In genomic region chr1:136050312-136051012, GRCm38 (mm10) we compare ENCODE assay signal across 9 mouse cellular contexts. TPM values are rescaled to one million over a fixed set of nuclear protein-coding genes. Genes with fewer than 3 reads are reported as not detected.
DNase-seq lines count a peak whose midpoint lies in the region; ATAC-seq and TF ChIP-seq lines count a peak whose summit lies in the region.
"Had no signal": no experiment of that assay in that cellular context is flagged by ENCODE, and none has a peak within 500 bp of the region (broad histone marks: within the 10 kb centered on the region; RNA-seq: fewer than 3 reads in every experiment).

Gene Ascl5, plus strand, starts transcription at chr1:136050804.

- WGBS in embryonic facial prominence, embryonic 13.5 days, result 19% methylated on average over 29 of the region's 29 CpGs
- 22% methylated on average over 29 of the region's 29 CpGs for WGBS in limb, embryonic 10.5 days
- 23% methylated on average over 29 of the region's 29 CpGs for WGBS in neural tube, embryonic 12.5 days

- peak within 1 kb of the TSS; percentile 64 for H3K27ac ChIP-seq in left cerebral cortex, adult 2 months
- no peak within 1 kb of the TSS for H3K27ac ChIP-seq in embryonic facial prominence, embryonic 13.5 days
- no peak within 1 kb of the TSS for H3K27ac ChIP-seq in limb, embryonic 10.5 days
- H3K27ac ChIP-seq in neural tube, embryonic 12.5 days, result no peak within 1 kb of the TSS

- no peak for ATAC-seq in embryonic facial prominence, embryonic 13.5 days (ENCODE audit: insufficient number of reproducible peaks, insufficient read depth, low FRiP score, low TSS enrichment, low read depth)
- ATAC-seq in neural tube, embryonic 12.5 days (ENCODE audit: low FRiP score, low read depth), result no peak
- ATAC-seq in megakaryocyte-erythroid progenitor cell, adult 5-6 weeks (replicated peaks; ENCODE audit: low FRiP score, low TSS enrichment, poor library complexity, severe bottlenecking), result no peak

- peaks cover 62% of the 10 kb centered on the region for H3K27me3 ChIP-seq in embryonic facial prominence, embryonic 13.5 days
- peaks cover 72% of the 10 kb centered on the region for H3K27me3 ChIP-seq in limb, embryonic 10.5 days (ENCODE audit: low read depth, poor library complexity, severe bottlenecking)
- peaks cover 46% of the 10 kb centered on the region for H3K27me3 ChIP-seq in neural tube, embryonic 12.5 days (replicated peaks)

- no peak for TF ChIP-seq CTCF in left cerebral cortex, adult 2 months (IDR thresholded peaks at IDR 0.05)

- DNase-seq in left cerebral cortex, adult 2 months (ENCODE audit: extremely low spot score in 1 of 2, low spot score in 2 of 2), result no peak
- DNase-seq in left cerebral cortex, postnatal 36 days (ENCODE audit: low spot score in 2 of 2), result no peak
- DNase-seq in limb, embryonic 10.5 days (ENCODE audit: low spot score), result peak; percentile 36
- no peak for DNase-seq in thymus, postnatal 0 days (ENCODE audit: low spot score)
- DNase-seq in ovary, postnatal 10 days (ENCODE audit: low spot score), result no peak

- intact Hi-C loops in left cerebral cortex, adult 2 months (cut with DNase I), result loop anchor here (1.0 to 5.0 kb wide), 3 partner anchors 26 to 162 kb away; partner anchors contain the start of genes Kif21b and Mroh3
- intact Hi-C loops in left cerebral cortex, postnatal 36 days (cut with DNase I), result loop anchor here (2.0 to 10.0 kb wide), 5 partner anchors 26 to 414 kb away; partner anchors contain the start of genes Gpr25 and Kif14

- peak within 1 kb of the TSS; percentile 44 for H3K4me3 ChIP-seq in left cerebral cortex, adult 2 months
- H3K4me3 ChIP-seq in embryonic facial prominence, embryonic 13.5 days, result peak within 1 kb of the TSS; percentile 42
- H3K4me3 ChIP-seq in limb, embryonic 10.5 days, result peak within 1 kb of the TSS; percentile 46
- peak within 1 kb of the TSS; percentile 27 for H3K4me3 ChIP-seq in neural tube, embryonic 12.5 days

- peak within 1 kb of the TSS; percentile 64 for H3K4me2 ChIP-seq in embryonic facial prominence, embryonic 13.5 days
- H3K4me2 ChIP-seq in neural tube, embryonic 12.5 days (replicated peaks), result peak within 1 kb of the TSS; percentile 65

- H3K9me3 ChIP-seq in embryonic facial prominence, embryonic 13.5 days, result no peaks in the 10 kb centered on the region
- H3K9me3 ChIP-seq in limb, embryonic 10.5 days (replicated peaks), result no peaks in the 10 kb centered on the region
- no peaks in the 10 kb centered on the region for H3K9me3 ChIP-seq in neural tube, embryonic 12.5 days

- peaks cover 15% of the 10 kb centered on the region for H3K4me1 ChIP-seq in embryonic facial prominence, embryonic 13.5 days
- H3K4me1 ChIP-seq in limb, embryonic 10.5 days, result peaks cover 21% of the 10 kb centered on the region
- peaks cover 16% of the 10 kb centered on the region for H3K4me1 ChIP-seq in neural tube, embryonic 12.5 days

- no peaks in the 10 kb centered on the region for H3K36me3 ChIP-seq in embryonic facial prominence, embryonic 13.5 days
- H3K36me3 ChIP-seq in limb, embryonic 10.5 days, result no peaks in the 10 kb centered on the region
- no peaks in the 10 kb centered on the region for H3K36me3 ChIP-seq in neural tube, embryonic 12.5 days

- H3K9ac ChIP-seq in embryonic facial prominence, embryonic 13.5 days, result peak within 1 kb of the TSS; percentile 58; the same call in 1 of the 2 replicates
- peak within 1 kb of the TSS; percentile 30; the same call in 1 of the 2 replicates for H3K9ac ChIP-seq in neural tube, embryonic 12.5 days

RNA-seq across cellular contexts. Expression of gene Ascl5, which starts in this region (rescaled TPM):
- total RNA-seq in left cerebral cortex, adult 2 months (2021), result 1 to 10 TPM; 1.8 to 2.0 TPM
- 1 to 10 TPM; 1.6 to 3.6 TPM for total RNA-seq in left cerebral cortex, postnatal 36 days (2021)
- polyA plus RNA-seq in embryonic facial prominence, embryonic 13.5 days (2015; fragmentation: Nextera tagmentation; extraction: Ambion mirVana), result 0.67 and 2.1 TPM in 2 replicates
- not detected in 2 replicates for polyA plus RNA-seq in limb, embryonic 10.5 days (2016; fragmentation: Nextera tagmentation; extraction: Ambion mirVana)
- polyA plus RNA-seq in neural tube, embryonic 12.5 days (2016; fragmentation: Nextera tagmentation; extraction: Ambion mirVana), result not detected in 2 replicates
- polyA plus RNA-seq in thymus, postnatal 0 days (2015; fragmentation: Nextera tagmentation; extraction: Ambion mirVana), result not detected in 2 replicates
- not detected in 2 replicates for total RNA-seq in megakaryocyte-erythroid progenitor cell, adult 5-6 weeks (2014; fragmentation: Nextera tagmentation)
- total RNA-seq in megakaryocyte-erythroid progenitor cell, adult 5-6 weeks (2017), result not detected in 2 replicates
- polyA plus RNA-seq: large intestine, adult 2 months had no signal

Comparison
In these comparisons a context has a peak if more than half of its experiments do, and no peak if none do; other contexts are left out.
1. Peak in DNase-seq and H3K4me3 ChIP-seq in limb, embryonic 10.5 days; RNA of the gene not detected or under 1 TPM.